Mouse (Mus musculus) heart, postnatal 0 days (tissue): ENCODE data around the gene Tmem208. TPM values are rescaled to one million over a fixed set of nuclear protein-coding genes. Genes with fewer than 3 reads are reported as not detected.
A peak's percentile ranks its signal among the peaks of the same experiment; 100 is the strongest.

ENCODE experiments used
- ATAC-seq: fragments of 200-750 bp; cut with Nextera tagmentation; 2 replicates; pipeline ENCODE4 v1.8.0; 2017; ENCODE audit warnings: low read depth, moderate number of reproducible peaks, moderate library complexity; ENCODE audit not compliant: insufficient read depth
- DNase-seq: peaks from one replicate; pipeline ENCODE4 v3.0.0-alpha.2; 2016; ENCODE audit warnings: low spot score
- H3K27ac ChIP-seq: fragments of 300-500 bp; sonication (generic); 2 replicates; pipeline ENCODE4 v1.5.1; 2014; ENCODE audit warnings: low read depth, mild to moderate bottlenecking
- H3K27me3 ChIP-seq: fragments of 300-500 bp; sonication (generic); 2 replicates; pipeline ENCODE4 v1.6.1; 2014; ENCODE audit warnings: low read length, mixed read lengths; ENCODE audit not compliant: control insufficient read depth, insufficient read depth
- H3K36me3 ChIP-seq: fragments of 300-500 bp; sonication (generic); replicated peaks from 2 replicates; pipeline ENCODE4 v1.6.1; 2014; ENCODE audit warnings: low read length, mixed read lengths; ENCODE audit not compliant: control insufficient read depth, insufficient read depth
- H3K4me1 ChIP-seq: fragments of 300-500 bp; sonication (generic); 2 replicates; pipeline ENCODE4 v1.6.1; 2014; ENCODE audit warnings: antibody characterized with exemption; ENCODE audit not compliant: control insufficient read depth, insufficient read depth
- H3K4me2 ChIP-seq: fragments of 300-500 bp; sonication (generic); 2 replicates; pipeline ENCODE4 v1.6.1; 2014; ENCODE audit warnings: low read depth, mild to moderate bottlenecking, low read length, moderate library complexity
- H3K4me3 ChIP-seq: fragments of 300-500 bp; sonication (generic); 2 replicates; pipeline ENCODE4 v1.5.1; 2014; ENCODE audit warnings: low read depth, low read length
- H3K9ac ChIP-seq: fragments of 300-500 bp; sonication (generic); replicated peaks from 2 replicates; pipeline ENCODE4 v1.6.1; 2014; ENCODE audit warnings: low read depth, low read length, mixed read lengths
- H3K9me3 ChIP-seq: fragments of 300-500 bp; sonication (generic); replicated peaks from 2 replicates; pipeline ENCODE4 v1.6.1; 2016; ENCODE audit warnings: low read length; ENCODE audit not compliant: control insufficient read depth
- CTCF ChIP-seq: IDR thresholded peaks from 2 replicates; pipeline ENCODE4 v1.5.1; 2016; ENCODE audit warnings: antibody characterized with exemption, control low read depth, low read depth
- EP300 ChIP-seq: IDR thresholded peaks from 2 replicates; pipeline ENCODE4 v1.6.1; 2016; ENCODE audit warnings: antibody characterized with exemption, low read depth
- WGBS: fragments of 180-500 bp; shearing (Covaris S2); extraction: QIAGEN DNeasy Blood & Tissue Kit; methylation state at CpG from one replicate; pipeline ENCODE4 v1.1.7; 2014; 5-methylcytosine and 5-hydroxymethylcytosine counted together
- polyA plus RNA-seq: library from polyadenylated mRNA; unstranded; fragments of >200 nt; fragmentation: Nextera tagmentation; extraction: Ambion mirVana; gene quantifications from 2 replicates; pipeline ENCODE4 v1.2.1, GENCODE M21; 2015
- total RNA-seq: library from RNA; depleted of rRNA; stranded (reverse); fragments of >200 nt; gene quantifications from 2 replicates; pipeline ENCODE4 v1.2.3, GENCODE M21; 2014; ENCODE audit warnings: low replicate concordance

The Tmem208 gene
- total and polyA plus RNA-seq, 2 experiments from 2014 or later: 66.2 to 81.0 TPM

DNA sequence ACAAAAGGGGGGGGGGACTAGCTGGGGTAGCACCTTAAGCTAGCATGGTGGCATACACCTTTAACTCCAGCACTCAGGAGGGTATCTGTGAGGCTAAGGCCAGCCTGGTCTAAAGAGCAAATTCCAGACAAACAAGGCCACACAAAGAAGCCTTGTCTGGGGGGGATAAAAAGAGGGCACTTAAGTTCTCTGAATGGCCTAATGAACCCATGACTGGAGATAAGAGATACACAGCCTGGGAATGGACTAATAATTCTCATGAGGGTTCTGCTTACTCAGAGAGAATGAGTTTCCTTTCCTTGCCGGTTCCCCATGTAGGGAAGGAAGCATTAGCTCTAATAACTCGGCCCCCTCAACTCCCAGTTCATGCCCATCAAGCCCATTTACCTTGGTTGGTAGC, 6.4 kb downstream of the Tmem208 start:
- 46% methylated on average over 2 of the region's 2 CpGs for WGBS
- H3K27me3 ChIP-seq: no peaks in the 10 kb centered on the region
- no peak overlapping the region for H3K27ac ChIP-seq
- no peak for ATAC-seq
- no peak for TF ChIP-seq EP300
- TF ChIP-seq CTCF: no peak
- peaks cover 94% of the 10 kb centered on the region for H3K36me3 ChIP-seq
- no peak overlapping the region for H3K4me2 ChIP-seq
- H3K4me3 ChIP-seq: no peak overlapping the region
- H3K4me1 ChIP-seq: no peaks in the 10 kb centered on the region
- H3K9ac ChIP-seq: no peak overlapping the region
- no peaks in the 10 kb centered on the region for H3K9me3 ChIP-seq
- no peak for DNase-seq

- ATAC-seq (no peak), DNase-seq (no peak)
- no peak overlapping the region for H3K4me2 ChIP-seq
- no peaks in the 10 kb centered on the region for H3K27me3 ChIP-seq
- H3K9me3 ChIP-seq: no peaks in the 10 kb centered on the region
- no peak overlapping the region for H3K27ac ChIP-seq
- TF ChIP-seq CTCF: no peak
- no peak for TF ChIP-seq EP300
- H3K9ac ChIP-seq: no peak overlapping the region
- H3K4me3 ChIP-seq: no peak overlapping the region
- peaks cover 71% of the 10 kb centered on the region for H3K36me3 ChIP-seq
- WGBS: 79% methylated on average over 32 of the region's 32 CpGs
- H3K4me1 ChIP-seq: peaks cover 29% of the 10 kb centered on the region
These were observed 10.4 kb downstream of the Tmem208 start for GRCm38 (mm10) chr8:105336373-105337130.

- 0 out of 2 replicates have a peak overlapping the region, but pooled peaks have one; percentile 9 for H3K9ac ChIP-seq
- H3K27me3 ChIP-seq: no peaks in the 10 kb centered on the region
- no peak overlapping the region for H3K4me3 ChIP-seq
- 19% methylated on average over 4 of the region's 4 CpGs for WGBS
- no peak for ATAC-seq
- H3K4me1 ChIP-seq: peaks cover 30% of the 10 kb centered on the region
- H3K9me3 ChIP-seq: no peaks in the 10 kb centered on the region
- DNase-seq: no peak
- H3K4me2 ChIP-seq: no peak overlapping the region
- no peak for TF ChIP-seq CTCF
- TF ChIP-seq EP300: no peak
- peaks cover 48% of the 10 kb centered on the region for H3K36me3 ChIP-seq
- peak overlapping the region; percentile 30; the same call in 1 of the 2 replicates for H3K27ac ChIP-seq
These were observed 12.8 kb downstream of the Tmem208 start for GRCm38 (mm10) chr8:105338992-105339391.

DNA sequence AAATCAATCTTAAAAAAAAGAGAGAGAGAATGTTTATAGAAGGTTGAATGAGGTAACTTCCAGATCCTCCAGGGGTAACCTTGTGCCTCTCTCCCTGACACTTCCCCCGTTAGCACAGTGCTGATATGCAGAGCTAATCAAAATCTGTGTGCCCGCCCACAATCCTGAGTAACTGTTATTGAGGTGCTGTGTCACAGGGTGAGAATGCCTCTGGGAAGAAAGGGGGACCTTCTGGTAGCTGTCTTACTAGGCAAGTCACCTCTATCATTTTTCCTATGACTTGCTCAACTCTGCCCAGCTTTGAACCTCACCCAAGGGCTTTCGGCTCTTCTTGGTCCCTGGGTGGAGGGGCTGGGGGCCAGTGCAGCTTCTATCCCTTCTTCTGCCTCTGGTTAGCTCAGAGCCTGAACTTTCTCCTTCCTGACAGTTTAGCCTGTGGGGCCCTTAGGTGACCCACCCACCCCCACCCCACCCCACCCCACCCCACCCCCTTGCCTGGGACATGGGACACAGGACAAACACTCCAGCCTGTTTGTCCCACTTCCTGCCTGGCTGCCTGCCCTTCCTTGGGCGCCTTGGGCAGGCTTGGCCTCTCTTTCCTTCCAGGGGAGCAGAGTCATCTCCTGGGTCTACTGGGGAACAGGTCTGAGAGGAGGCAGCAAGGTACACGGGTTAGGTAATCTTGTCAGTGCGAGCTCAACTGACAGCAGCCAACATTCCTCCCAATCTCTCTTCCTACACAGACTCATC, 13.9 kb downstream of the Tmem208 start:
- Histone ChIP-seq H3K4me1 (peaks cover 35% of the 10 kb centered on the region), H3K9ac (no peak overlapping the region), H3K4me3 (no peak overlapping the region), H3K27me3 (no peaks in the 10 kb centered on the region), H3K27ac (peak overlapping the region; percentile 17), H3K4me2 (no peak overlapping the region), H3K9me3 (no peaks in the 10 kb centered on the region), H3K36me3 (peaks cover 38% of the 10 kb centered on the region)
- WGBS: 43% methylated on average over 6 of the region's 6 CpGs
- no peak for TF ChIP-seq EP300
- TF ChIP-seq CTCF: no peak
- DNase-seq (no peak), ATAC-seq (no peak)

DNA sequence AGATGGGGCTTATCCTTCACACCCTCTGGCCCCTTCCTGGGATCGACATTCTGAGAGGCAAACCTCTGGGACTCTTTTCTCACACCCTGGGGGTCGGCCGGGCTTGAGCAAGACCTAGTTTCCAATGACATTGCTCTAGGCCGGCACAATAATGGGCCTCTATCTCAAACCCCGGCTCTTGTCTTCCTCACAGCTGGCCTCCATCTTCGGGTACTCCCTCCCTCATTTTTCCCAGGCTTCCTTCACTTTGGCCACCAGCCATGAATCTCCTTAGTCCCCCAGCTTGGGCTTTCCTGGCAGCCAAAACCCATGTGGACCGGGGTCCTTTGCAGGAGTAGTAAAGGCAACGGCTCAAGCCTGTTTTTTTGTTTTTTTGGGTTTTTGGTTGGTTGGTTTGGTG, 15.2 kb downstream of the Tmem208 start:
- peaks cover 25% of the 10 kb centered on the region for H3K36me3 ChIP-seq
- TF ChIP-seq CTCF (no peak), EP300 (no peak)
- H3K27ac ChIP-seq: peak overlapping the region; percentile 50
- no peak overlapping the region for H3K4me2 ChIP-seq
- no peak overlapping the region for H3K9ac ChIP-seq
- no peak overlapping the region for H3K4me3 ChIP-seq
- H3K27me3 ChIP-seq: no peaks in the 10 kb centered on the region
- DNase-seq (no peak), ATAC-seq (no peak)
- 15% methylated on average over 8 of the region's 8 CpGs for WGBS
- H3K4me1 ChIP-seq: peaks cover 48% of the 10 kb centered on the region
- H3K9me3 ChIP-seq: no peaks in the 10 kb centered on the region
